Mouse (Mus musculus): ENCODE measurements at regions not wholly inside any gene's neighbourhood (a gene's known extent, or its start where the extent isn't known, plus 50 kb on each side); places are given as distances from the start of the nearest gene placed in this dataset.

DNA sequence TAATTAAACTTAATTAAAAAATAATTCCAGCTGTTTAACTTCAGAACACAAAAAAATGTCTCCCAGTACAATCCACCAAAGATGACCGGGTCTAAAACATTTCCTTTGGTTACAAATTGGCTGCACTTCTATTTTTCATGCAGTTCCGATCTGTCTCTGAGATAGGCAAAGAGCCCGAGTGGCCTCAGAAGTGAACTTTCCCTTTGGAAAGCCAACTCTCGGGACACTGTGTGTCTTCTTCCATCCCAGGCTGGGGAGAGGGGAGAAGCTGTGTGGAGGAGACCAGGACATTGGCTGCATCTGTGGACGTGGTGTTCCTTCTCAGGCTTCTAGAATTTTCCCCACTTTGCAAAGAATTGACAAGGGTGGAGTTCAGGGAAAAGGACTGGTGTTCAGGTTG, 125.0 kb upstream of the Ubr2 start:
- Histone ChIP-seq H3K27ac (ENCODE audit: low read length) (no peak overlapping the region), H3K27me3 (replicated peaks; ENCODE audit: control insufficient read depth, insufficient read depth, low read length) (no peaks in the 10 kb centered on the region), H3K36me3 (ENCODE audit: control insufficient read depth, insufficient read depth) (no peaks in the 10 kb centered on the region), H3K4me3 (replicated peaks; ENCODE audit: low read length) (no peak overlapping the region), H3K4me1 (replicated peaks; ENCODE audit: control insufficient read depth, insufficient read depth, low read length) (peaks cover 9% of the 10 kb centered on the region), H3K9me3 (ENCODE audit: control insufficient read depth, low read length) (no peaks in the 10 kb centered on the region), H3K4me2 (ENCODE audit: low read length) (no peak overlapping the region), H3K9ac (replicated peaks; ENCODE audit: low read depth, low read length) (no peak overlapping the region)
- WGBS, result 87% methylated on average over 5 of the region's 5 CpGs
- no peak for ATAC-seq

DNA sequence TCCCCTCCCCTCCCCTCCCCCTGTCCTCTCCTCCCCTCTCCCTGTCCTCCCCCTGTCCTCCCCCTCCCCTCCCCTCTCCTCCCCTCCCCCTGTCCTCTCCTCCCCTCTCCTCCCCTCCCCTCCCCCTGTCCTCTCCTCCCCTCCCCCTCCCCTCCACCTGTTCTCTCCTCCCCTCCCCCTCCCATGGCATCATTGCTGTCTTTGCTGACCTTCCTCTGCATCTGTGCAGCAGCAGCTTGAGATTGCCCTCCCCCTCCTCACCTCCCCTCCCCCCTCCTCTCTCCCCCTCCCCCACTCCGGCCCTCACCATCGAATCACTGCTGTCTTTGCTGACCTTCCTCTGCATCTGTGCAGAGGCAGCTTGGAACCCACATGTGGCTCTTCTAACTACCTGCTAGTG, 123.4 kb upstream of the Ubr2 start:
- 60% methylated on average over 2 of the region's 2 CpGs for WGBS

DNA sequence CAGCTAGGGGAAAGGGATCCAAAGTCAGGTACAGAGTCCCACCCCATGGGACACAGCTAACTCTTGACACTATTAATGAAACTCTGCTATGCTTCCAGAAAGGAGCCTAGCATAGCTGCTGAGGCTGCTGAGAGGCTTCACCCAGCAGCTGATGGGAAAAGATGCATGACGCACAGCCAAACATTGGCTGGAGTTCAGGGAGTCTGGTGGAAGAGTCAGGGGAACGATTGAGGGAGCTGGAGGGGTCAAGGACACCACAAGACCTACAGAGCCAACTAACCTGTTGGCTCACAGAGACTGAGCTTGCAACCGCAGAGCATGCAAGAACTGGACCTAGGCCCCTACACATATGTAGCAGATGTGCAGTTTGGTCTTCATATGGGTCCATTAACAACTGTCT, 117.2 kb upstream of the Ubr2 start:
- Histone ChIP-seq H3K27ac (ENCODE audit: low read length) (no peak overlapping the region), H3K4me3 (replicated peaks; ENCODE audit: low read length) (no peak overlapping the region), H3K9me3 (ENCODE audit: control insufficient read depth, low read length) (no peaks in the 10 kb centered on the region), H3K4me1 (replicated peaks; ENCODE audit: control insufficient read depth, insufficient read depth, low read length) (no peaks in the 10 kb centered on the region), H3K36me3 (ENCODE audit: control insufficient read depth, insufficient read depth) (no peaks in the 10 kb centered on the region), H3K27me3 (replicated peaks; ENCODE audit: control insufficient read depth, insufficient read depth, low read length) (no peaks in the 10 kb centered on the region), H3K4me2 (ENCODE audit: low read length) (no peak overlapping the region), H3K9ac (replicated peaks; ENCODE audit: low read depth, low read length) (no peak overlapping the region)
- ATAC-seq, result no peak
- WGBS, result 85% methylated on average over 3 of the region's 3 CpGs

More for the DNA sequence above, 123.4 kb upstream of the Ubr2 start:
- Histone ChIP-seq H3K4me3 (replicated peaks; ENCODE audit: low read length) (no peak overlapping the region), H3K9me3 (ENCODE audit: control insufficient read depth, low read length) (no peaks in the 10 kb centered on the region), H3K27ac (ENCODE audit: low read length) (no peak overlapping the region), H3K4me1 (replicated peaks; ENCODE audit: control insufficient read depth, insufficient read depth, low read length) (peaks cover 2% of the 10 kb centered on the region; the same call in 1 of the 2 replicates), H3K4me2 (ENCODE audit: low read length) (no peak overlapping the region), H3K27me3 (replicated peaks; ENCODE audit: control insufficient read depth, insufficient read depth, low read length) (no peaks in the 10 kb centered on the region), H3K9ac (replicated peaks; ENCODE audit: low read depth, low read length) (no peak overlapping the region), H3K36me3 (ENCODE audit: control insufficient read depth, insufficient read depth) (no peaks in the 10 kb centered on the region)
- ATAC-seq, result no peak

DNA sequence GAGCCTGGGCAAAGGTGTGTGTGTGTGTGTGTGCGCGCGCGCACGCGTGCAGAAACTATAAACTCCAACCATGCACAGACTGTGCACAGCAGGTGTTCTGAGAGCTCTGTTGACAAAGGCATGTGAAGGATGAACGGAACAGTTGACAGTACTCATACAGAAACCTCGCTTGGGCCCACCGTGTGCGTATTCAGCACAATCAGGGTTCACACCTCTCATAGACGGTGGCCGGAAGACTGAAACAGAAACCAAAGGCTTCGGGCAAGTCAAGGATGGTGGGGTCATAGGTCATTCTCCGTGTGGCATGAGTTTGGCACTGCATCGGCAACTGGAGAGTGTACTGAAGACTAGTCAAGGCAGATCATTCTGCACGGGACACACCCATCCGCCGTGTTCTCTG, 113.2 kb upstream of the Ubr2 start:
- no peaks in the 10 kb centered on the region for H3K4me1 ChIP-seq (replicated peaks; ENCODE audit: control insufficient read depth, insufficient read depth, low read length)
- no peaks in the 10 kb centered on the region for H3K9me3 ChIP-seq (ENCODE audit: control insufficient read depth, low read length)
- H3K4me3 ChIP-seq (replicated peaks; ENCODE audit: low read length), result no peak overlapping the region
- H3K36me3 ChIP-seq (ENCODE audit: control insufficient read depth, insufficient read depth), result no peaks in the 10 kb centered on the region
- no peak overlapping the region for H3K4me2 ChIP-seq (ENCODE audit: low read length)
- H3K9ac ChIP-seq (replicated peaks; ENCODE audit: low read depth, low read length), result no peak overlapping the region
- no peak for ATAC-seq
- H3K27me3 ChIP-seq (replicated peaks; ENCODE audit: control insufficient read depth, insufficient read depth, low read length), result no peaks in the 10 kb centered on the region
- WGBS, result 95% methylated on average over 18 of the region's 18 CpGs
- no peak overlapping the region for H3K27ac ChIP-seq (ENCODE audit: low read length)

DNA sequence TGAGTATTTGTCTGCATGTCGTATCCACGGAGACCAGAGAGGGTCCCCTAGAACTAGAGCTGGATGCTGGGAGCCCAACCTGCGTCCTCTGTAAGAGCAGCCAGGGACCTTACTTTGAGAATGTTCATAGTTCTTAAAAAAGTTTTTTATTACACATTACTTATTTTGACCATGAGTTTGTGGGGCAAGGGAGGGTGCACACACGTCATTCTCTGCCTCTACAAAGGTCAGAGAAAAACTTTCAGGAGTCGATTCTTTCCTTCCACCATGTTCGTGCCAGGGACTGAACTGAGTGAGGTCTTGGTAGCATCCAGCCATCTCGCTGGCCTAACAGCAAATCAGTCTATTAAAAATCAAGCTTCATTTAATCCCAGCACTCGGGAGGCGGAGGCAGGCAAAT, 111.9 kb upstream of the Ubr2 start:
- Histone ChIP-seq H3K9ac (replicated peaks; ENCODE audit: low read depth, low read length) (no peak overlapping the region), H3K27ac (ENCODE audit: low read length) (no peak overlapping the region), H3K36me3 (ENCODE audit: control insufficient read depth, insufficient read depth) (no peaks in the 10 kb centered on the region), H3K4me3 (replicated peaks; ENCODE audit: low read length) (no peak overlapping the region), H3K9me3 (ENCODE audit: control insufficient read depth, low read length) (no peaks in the 10 kb centered on the region), H3K4me2 (ENCODE audit: low read length) (no peak overlapping the region), H3K27me3 (replicated peaks; ENCODE audit: control insufficient read depth, insufficient read depth, low read length) (no peaks in the 10 kb centered on the region), H3K4me1 (replicated peaks; ENCODE audit: control insufficient read depth, insufficient read depth, low read length) (no peaks in the 10 kb centered on the region)
- ATAC-seq, result no peak
- 81% methylated on average over 9 of the region's 9 CpGs for WGBS

GRCm38 (mm10) chr17:47118010-47118409, 107.7 kb upstream of the Ubr2 start:
- Histone ChIP-seq H3K4me2 (ENCODE audit: low read length) (no peak overlapping the region), H3K27ac (ENCODE audit: low read length) (no peak overlapping the region), H3K9me3 (ENCODE audit: control insufficient read depth, low read length) (no peaks in the 10 kb centered on the region), H3K36me3 (ENCODE audit: control insufficient read depth, insufficient read depth) (no peaks in the 10 kb centered on the region), H3K9ac (replicated peaks; ENCODE audit: low read depth, low read length) (no peak overlapping the region), H3K4me3 (replicated peaks; ENCODE audit: low read length) (no peak overlapping the region), H3K4me1 (replicated peaks; ENCODE audit: control insufficient read depth, insufficient read depth, low read length) (no peaks in the 10 kb centered on the region), H3K27me3 (replicated peaks; ENCODE audit: control insufficient read depth, insufficient read depth, low read length) (no peaks in the 10 kb centered on the region)
- no peak for ATAC-seq
- 82% methylated on average over 7 of the region's 7 CpGs for WGBS

DNA sequence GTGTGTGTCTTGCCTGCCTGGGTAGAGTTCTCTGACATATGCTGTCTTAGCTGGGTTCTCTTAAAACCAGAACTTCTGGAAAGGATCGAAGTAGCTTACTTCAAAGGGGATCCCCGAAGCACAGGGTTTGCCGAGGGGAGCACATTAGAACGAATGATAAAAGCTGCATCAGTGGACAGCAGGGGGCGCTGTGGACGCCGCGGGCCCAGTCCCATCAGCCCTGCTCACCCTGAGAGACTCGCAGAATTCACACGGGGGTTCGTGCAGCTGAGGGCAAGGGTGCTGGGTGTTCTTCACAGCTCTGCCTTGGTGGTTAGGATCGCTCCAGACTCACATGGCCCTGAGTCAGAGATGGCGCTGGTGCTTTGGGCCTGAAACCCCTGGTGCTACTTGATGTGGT, 105.4 kb upstream of the Ubr2 start:
- Histone ChIP-seq H3K9ac (replicated peaks; ENCODE audit: low read depth, low read length) (no peak overlapping the region), H3K27me3 (replicated peaks; ENCODE audit: control insufficient read depth, insufficient read depth, low read length) (no peaks in the 10 kb centered on the region), H3K27ac (ENCODE audit: low read length) (no peak overlapping the region), H3K36me3 (ENCODE audit: control insufficient read depth, insufficient read depth) (no peaks in the 10 kb centered on the region), H3K4me2 (ENCODE audit: low read length) (no peak overlapping the region), H3K9me3 (ENCODE audit: control insufficient read depth, low read length) (no peaks in the 10 kb centered on the region), H3K4me3 (replicated peaks; ENCODE audit: low read length) (no peak overlapping the region), H3K4me1 (replicated peaks; ENCODE audit: control insufficient read depth, insufficient read depth, low read length) (no peaks in the 10 kb centered on the region)
- ATAC-seq, result no peak
- WGBS, result 45% methylated on average over 13 of the region's 13 CpGs

- Histone ChIP-seq H3K9me3 (ENCODE audit: control insufficient read depth, low read length) (no peaks in the 10 kb centered on the region), H3K4me3 (replicated peaks; ENCODE audit: low read length) (no peak overlapping the region), H3K9ac (replicated peaks; ENCODE audit: low read depth, low read length) (no peak overlapping the region), H3K36me3 (ENCODE audit: control insufficient read depth, insufficient read depth) (no peaks in the 10 kb centered on the region), H3K4me1 (replicated peaks; ENCODE audit: control insufficient read depth, insufficient read depth, low read length) (no peaks in the 10 kb centered on the region), H3K27ac (ENCODE audit: low read length) (no peak overlapping the region), H3K4me2 (ENCODE audit: low read length) (no peak overlapping the region), H3K27me3 (replicated peaks; ENCODE audit: control insufficient read depth, insufficient read depth, low read length) (no peaks in the 10 kb centered on the region)
- no peak for ATAC-seq
- 77% methylated on average over 5 of the region's 5 CpGs for WGBS
Measured at GRCm38 (mm10) chr17:47115141-47115540, 104.8 kb upstream of the Ubr2 start.

- Histone ChIP-seq H3K36me3 (ENCODE audit: control insufficient read depth, insufficient read depth) (no peaks in the 10 kb centered on the region), H3K9ac (replicated peaks; ENCODE audit: low read depth, low read length) (no peak overlapping the region), H3K4me2 (ENCODE audit: low read length) (no peak overlapping the region), H3K27me3 (replicated peaks; ENCODE audit: control insufficient read depth, insufficient read depth, low read length) (no peaks in the 10 kb centered on the region), H3K9me3 (ENCODE audit: control insufficient read depth, low read length) (no peaks in the 10 kb centered on the region), H3K27ac (ENCODE audit: low read length) (no peak overlapping the region), H3K4me3 (replicated peaks; ENCODE audit: low read length) (no peak overlapping the region), H3K4me1 (replicated peaks; ENCODE audit: control insufficient read depth, insufficient read depth, low read length) (no peaks in the 10 kb centered on the region)
- 86% methylated on average over 7 of the region's 7 CpGs for WGBS
- ATAC-seq, result no peak
Measured at GRCm38 (mm10) chr17:47114736-47115135, 104.4 kb upstream of the Ubr2 start.

DNA sequence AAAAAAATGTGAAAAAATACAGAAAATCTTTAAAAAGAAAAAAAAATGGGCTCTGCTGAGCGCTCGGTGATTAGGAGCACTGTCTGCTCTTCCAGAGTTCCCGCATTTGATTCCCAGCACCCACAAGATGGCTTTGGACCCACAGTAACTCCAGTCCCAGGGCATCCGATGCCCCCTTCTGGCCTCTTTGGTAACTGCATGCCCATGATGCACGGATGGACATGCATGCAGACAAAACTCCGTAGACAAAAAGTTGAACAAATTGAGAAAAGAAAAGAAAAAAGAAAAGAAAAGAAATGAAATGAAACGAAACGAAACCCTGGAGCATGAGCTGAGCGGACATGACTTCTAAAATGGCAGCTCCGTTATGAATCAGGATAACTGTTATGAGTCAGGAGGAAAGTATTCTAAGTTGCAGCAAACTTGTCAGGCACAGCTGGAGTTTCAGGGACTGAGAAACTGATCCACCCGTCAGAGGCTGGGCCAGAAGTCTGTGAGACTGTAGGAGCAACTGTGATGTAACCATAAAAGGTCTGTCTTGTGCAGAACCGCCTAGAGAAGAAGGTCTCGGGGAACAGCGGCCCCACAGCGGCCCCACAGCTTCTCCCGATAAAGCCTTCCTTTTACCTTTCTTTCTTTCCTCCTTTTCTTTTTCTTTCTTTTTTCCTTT, 102.3 kb upstream of the Ubr2 start:
- no peak overlapping the region for H3K27ac ChIP-seq (ENCODE audit: low read length)
- no peaks in the 10 kb centered on the region for H3K9me3 ChIP-seq (ENCODE audit: control insufficient read depth, low read length)

More for the DNA sequence above, 102.3 kb upstream of the Ubr2 start:
- Histone ChIP-seq H3K4me3 (replicated peaks; ENCODE audit: low read length) (no peak overlapping the region), H3K36me3 (ENCODE audit: control insufficient read depth, insufficient read depth) (no peaks in the 10 kb centered on the region), H3K9ac (replicated peaks; ENCODE audit: low read depth, low read length) (no peak overlapping the region), H3K4me1 (replicated peaks; ENCODE audit: control insufficient read depth, insufficient read depth, low read length) (no peaks in the 10 kb centered on the region), H3K27me3 (replicated peaks; ENCODE audit: control insufficient read depth, insufficient read depth, low read length) (no peaks in the 10 kb centered on the region), H3K4me2 (ENCODE audit: low read length) (no peak overlapping the region)
- 88% methylated on average over 16 of the region's 16 CpGs for WGBS
- ATAC-seq, result no peak
